15 mouse cellular contexts compared by ENCODE assay signal in genomic region chr5:148354536-148354935, GRCm38 (mm10).
"Had no signal": no experiment of that assay in that cellular context is flagged by ENCODE, and none has a peak within 500 bp of the region (broad histone marks: within the 10 kb centered on the region; RNA-seq: fewer than 3 reads in every experiment).

No protein-coding gene starts in this region.

- DNase-seq: kidney, postnatal 14 days; left cerebral cortex, postnatal 4 days; lung, embryonic 14.5 days; lung, postnatal 10 days; lung, postnatal 4 days; retina, postnatal 1 day; right cerebral cortex, postnatal 4 days; spleen, adult 18-20 months; thymus, adult 18-20 months; thymus, postnatal 14 days had no signal

- H3K27me3 ChIP-seq: liver, embryonic 15.5 days; midbrain, embryonic 15.5 days; neural tube, embryonic 13.5 days had no signal

- H3K36me3 ChIP-seq: midbrain, embryonic 15.5 days had no signal

- H3K9me3 ChIP-seq: liver, embryonic 15.5 days; midbrain, embryonic 10.5 days; midbrain, embryonic 15.5 days; neural tube, embryonic 13.5 days had no signal

- H3K27ac ChIP-seq: liver, embryonic 15.5 days; midbrain, embryonic 10.5 days; midbrain, embryonic 15.5 days; neural tube, embryonic 13.5 days had no signal

- ATAC-seq: midbrain, embryonic 15.5 days had no signal

- H3K4me2 ChIP-seq: liver, embryonic 11.5 days; liver, embryonic 15.5 days; lung, embryonic 14.5 days; midbrain, embryonic 15.5 days; neural tube, embryonic 13.5 days had no signal

- H3K4me3 ChIP-seq: liver, embryonic 15.5 days; midbrain, embryonic 10.5 days; midbrain, embryonic 15.5 days; neural tube, embryonic 13.5 days had no signal

- H3K9ac ChIP-seq: liver, embryonic 15.5 days; lung, embryonic 14.5 days; midbrain, embryonic 15.5 days; neural tube, embryonic 13.5 days had no signal

- H3K4me1 ChIP-seq: liver, embryonic 15.5 days; midbrain, embryonic 10.5 days had no signal
